Mouse (Mus musculus) CD8-positive naive resting alpha-beta T cell, adult 2 months (primary cell): ENCODE measurements around the gene Bdkrb1.

Experiments
- DNase-seq, 2 experiments: peaks; one replicate each; pipeline ENCODE4 v3.0.0; 2022; ENCODE audit warnings: low read depth in 2 of 2, low spot score in 2 of 2

Gene Bdkrb1

GRCm38 (mm10) chr12:105598503-105598902 is 4.4 kb upstream of the Bdkrb1 start:
- DNase-seq: no peak

DNA sequence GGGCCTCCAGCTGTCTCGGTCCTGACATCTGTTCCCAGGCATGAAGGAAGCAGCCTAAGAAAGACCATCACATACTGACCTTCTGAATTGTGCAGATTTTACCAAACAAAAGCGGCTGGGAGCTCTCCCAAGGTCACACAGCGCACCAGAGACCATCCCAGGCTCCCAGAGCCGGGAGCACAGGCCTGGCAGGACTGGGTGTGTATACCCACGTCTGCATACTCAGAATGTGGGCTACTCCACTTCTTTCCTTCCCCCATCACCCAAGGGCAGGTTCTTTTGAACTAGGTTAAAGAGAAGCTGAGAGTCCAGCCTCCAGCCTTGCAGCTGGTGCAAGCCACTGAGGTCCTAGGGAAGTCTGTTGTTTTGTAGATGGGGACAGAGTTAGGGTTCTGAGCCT is 3.8 kb upstream of the Bdkrb1 start:
- DNase-seq: no peak

DNA sequence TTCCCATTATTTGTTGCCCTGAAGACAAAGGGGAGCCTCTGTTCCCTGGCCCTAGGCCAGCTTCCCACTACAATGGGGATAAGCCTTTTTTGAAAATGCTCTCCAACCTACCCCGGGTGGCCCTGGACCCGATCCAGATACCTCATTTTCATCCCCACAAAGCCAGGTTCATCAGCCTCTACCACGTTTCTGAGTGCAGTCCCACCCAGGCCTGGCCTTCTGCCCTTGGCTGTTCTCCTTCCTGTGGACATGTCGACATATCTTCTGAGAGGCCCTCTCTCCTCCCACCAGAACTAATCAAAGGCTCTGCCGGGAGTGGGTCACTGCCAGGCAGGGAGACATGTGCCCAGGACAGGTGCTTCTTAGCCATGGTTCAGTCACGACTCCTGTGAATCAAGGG is 1.3 kb upstream of the Bdkrb1 start:
- no peak for DNase-seq

DNA sequence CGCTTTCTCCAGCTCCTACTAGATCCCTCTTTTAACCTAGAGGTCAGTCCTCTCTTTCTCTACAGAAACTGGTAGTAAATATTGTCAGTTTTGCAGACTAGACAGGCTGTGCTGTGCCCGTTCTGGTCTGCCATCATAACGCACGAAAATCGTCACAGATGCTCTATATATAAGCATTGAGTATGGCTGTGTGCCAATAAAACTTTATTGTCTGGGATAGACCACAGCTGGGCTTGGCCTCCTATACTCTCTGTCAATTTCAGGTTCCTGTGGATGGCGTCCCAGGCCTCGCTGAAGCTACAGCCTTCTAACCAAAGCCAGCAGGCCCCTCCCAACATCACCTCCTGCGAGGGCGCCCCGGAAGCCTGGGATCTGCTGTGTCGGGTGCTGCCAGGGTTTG is 1.0 kb downstream of the Bdkrb1 start:
- DNase-seq: no peak

DNA sequence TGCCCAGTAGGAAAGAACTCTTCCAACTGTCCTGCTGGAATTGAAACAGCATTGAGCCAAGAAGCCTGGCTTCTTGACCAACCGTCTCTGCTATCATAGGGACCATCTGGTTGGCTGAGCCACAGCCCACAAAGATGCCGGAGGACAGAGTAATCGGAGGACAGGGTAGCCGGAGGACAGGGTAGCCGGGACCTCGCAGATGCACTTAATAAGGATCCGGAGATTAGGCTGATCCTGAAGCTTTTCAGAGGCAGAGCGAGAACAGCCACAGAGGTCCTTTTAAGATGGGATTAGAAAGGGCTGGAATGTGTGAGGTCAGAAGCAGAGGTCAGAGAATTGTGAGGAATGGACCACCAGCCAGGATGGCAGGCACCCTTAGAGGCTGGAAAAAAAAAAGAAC is 2.3 kb downstream of the Bdkrb1 start:
- DNase-seq: no peak

GRCm38 (mm10) chr12:105606881-105607280 is 4.0 kb downstream of the Bdkrb1 start:
- DNase-seq: no peak

DNA sequence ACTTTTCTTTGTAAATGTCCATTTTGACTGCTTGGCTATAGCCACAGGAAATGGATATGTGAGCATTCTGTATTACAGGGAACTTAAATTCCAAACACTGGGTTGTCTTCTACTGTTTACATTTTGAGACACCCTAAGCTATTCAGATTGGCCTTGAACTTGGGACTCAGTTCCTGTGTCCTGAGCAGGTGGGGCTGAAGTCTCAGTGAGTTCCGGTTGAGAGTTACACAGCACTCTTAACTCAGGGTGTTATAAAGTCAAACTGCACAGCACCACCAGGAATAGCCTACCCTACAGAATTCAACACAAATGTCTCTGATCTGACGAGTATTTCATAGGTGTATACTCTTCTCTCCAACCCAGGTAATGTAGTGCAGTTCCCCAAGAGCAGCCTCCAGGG is 8.2 kb downstream of the Bdkrb1 start:
- DNase-seq: no peak

- DNase-seq: no peak
Measured at GRCm38 (mm10) chr12:105611748-105612147, 8.9 kb downstream of the Bdkrb1 start.

DNA sequence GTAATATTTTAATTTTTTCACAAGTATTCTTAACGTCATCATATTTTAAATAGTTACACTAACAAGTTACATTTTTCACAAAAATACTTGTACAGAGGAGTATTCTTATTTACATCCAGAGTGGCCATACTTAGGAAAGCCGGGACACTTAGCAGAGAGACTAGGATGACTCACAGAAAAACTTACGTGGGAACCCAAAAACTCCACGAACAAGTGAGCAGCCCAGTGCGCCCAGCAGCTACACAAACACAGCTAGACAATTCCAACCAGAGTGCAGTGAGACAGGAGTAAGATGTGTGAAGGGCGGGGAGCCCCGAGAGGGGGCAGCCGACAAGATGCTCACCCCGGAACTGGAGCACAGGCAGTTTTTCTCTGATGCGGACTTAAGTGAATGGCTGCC is 10.7 kb downstream of the Bdkrb1 start:
- no peak for DNase-seq

DNA sequence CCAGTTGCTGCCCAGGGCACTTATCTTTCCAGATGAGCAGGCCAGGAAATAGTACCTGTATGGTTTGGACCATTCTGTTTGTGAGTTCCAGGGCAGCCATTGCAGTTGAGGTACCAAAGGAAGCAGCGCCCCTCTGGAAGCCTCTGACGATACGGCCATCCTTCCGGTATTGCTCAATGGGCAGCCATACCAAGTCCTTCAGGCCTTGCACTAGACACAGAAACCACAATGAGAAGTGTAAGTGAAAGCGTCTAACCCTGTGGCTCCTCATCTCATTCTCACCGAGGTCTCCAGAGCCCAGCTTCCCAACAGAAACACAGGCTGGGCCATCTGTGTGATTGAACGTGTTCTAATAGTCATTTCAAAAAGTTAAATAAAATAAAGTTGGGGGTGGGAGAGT is 19.2 kb downstream of the Bdkrb1 start:
- no peak for DNase-seq

DNA sequence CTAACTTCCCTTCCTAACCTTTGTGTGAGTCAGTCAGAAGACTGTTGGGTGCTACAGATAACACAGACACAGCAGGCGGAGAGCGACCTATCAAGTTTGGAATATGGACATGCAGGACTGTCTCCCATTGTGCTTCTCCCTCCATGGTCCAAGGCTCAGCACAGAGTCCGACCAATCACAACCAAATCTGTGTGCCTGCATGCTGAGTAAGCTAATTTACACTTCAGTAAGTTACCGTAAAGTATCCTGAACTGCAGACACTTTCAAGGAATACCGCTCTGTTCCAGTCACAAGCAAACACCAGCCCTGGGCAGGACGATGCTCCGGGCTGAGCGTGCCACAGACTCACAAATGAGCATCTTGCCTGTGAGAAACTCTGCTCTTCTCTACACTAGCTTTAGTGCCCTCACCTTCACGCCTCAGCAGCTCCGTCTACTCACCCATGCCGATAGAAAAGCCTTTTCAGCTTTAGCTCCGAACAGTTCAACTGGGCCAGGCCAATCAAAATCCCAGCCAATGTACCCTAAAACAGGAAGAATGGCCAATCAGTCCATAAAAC is 20.2 kb downstream of the Bdkrb1 start:
- no peak for DNase-seq

- no peak for DNase-seq
Measured at GRCm38 (mm10) chr12:105625798-105626197, 22.9 kb downstream of the Bdkrb1 start.

GRCm38 (mm10) chr12:105634374-105635067 is 31.6 kb downstream of the Bdkrb1 start:
- no peak for DNase-seq

- DNase-seq: no peak
Measured at GRCm38 (mm10) chr12:105636551-105636950, 33.7 kb downstream of the Bdkrb1 start.

- DNase-seq: no peak
Measured at GRCm38 (mm10) chr12:105637554-105637953, 34.7 kb downstream of the Bdkrb1 start.

DNA sequence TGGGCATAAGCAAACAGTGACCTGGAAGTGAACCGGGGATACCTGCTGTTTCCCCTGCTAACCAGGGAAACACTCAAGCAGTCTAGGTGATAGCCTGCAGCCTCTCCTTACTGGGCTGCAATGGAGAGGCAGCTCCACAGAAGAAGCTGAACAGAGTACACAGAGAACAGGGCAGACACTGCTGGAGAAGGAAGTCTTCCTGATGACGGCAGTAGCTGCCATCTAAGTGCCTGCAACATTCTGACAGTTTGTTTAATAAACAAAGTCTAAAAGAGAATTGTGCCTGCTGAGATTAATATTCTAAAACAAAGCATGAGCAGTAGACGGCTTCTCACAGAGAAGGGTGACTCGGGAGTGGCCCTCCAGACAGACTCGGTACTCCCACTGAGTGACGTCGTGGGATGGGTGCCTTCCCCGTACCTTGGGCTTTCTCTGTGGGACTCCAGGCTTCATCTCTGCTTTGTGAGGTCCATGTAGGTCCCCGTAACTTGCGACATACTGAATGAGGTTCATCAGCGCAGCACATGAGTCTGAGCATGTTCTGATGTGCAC is 40.0 kb downstream of the Bdkrb1 start:
- no peak for DNase-seq
